Mouse (Mus musculus) heart, embryonic 10.5 days (tissue): ENCODE measurements around the gene Vps8. TPM values are rescaled to one million over a fixed set of nuclear protein-coding genes. Genes with fewer than 3 reads are reported as not detected.

Source experiments
- DNase-seq: peaks from one replicate; pipeline ENCODE4 v3.0.0-alpha.2; 2017; ENCODE audit warnings: low spot score
- H3K27ac ChIP-seq: fragments of 300-500 bp; sonication (generic); 2 replicates; pipeline ENCODE4 v1.5.1; 2016; ENCODE audit warnings: mild to moderate bottlenecking
- H3K27me3 ChIP-seq: fragments of 300-500 bp; sonication (generic); 2 replicates; pipeline ENCODE4 v1.6.1; 2016; ENCODE audit warnings: mild to moderate bottlenecking; ENCODE audit not compliant: poor library complexity, insufficient read depth, severe bottlenecking
- H3K36me3 ChIP-seq: fragments of 300-500 bp; sonication (generic); 2 replicates; pipeline ENCODE4 v1.6.1; 2016; ENCODE audit warnings: mild to moderate bottlenecking, moderate library complexity
- H3K4me1 ChIP-seq: fragments of 300-500 bp; sonication (generic); 2 replicates; pipeline ENCODE4 v1.6.1; 2016; ENCODE audit warnings: mild to moderate bottlenecking
- H3K4me3 ChIP-seq: fragments of 300-500 bp; sonication (generic); 2 replicates; pipeline ENCODE4 v1.5.1; 2016; ENCODE audit warnings: mild to moderate bottlenecking, moderate library complexity
- H3K9me3 ChIP-seq: fragments of 300-500 bp; sonication (generic); 2 replicates; pipeline ENCODE4 v1.6.1; 2016; ENCODE audit warnings: mild to moderate bottlenecking, moderate library complexity
- WGBS: fragments of 180-500 bp; shearing (Covaris S2); methylation state at CpG from one replicate; pipeline ENCODE4 v1.1.7; 2016; 5-methylcytosine and 5-hydroxymethylcytosine counted together
- polyA plus RNA-seq: library from polyadenylated mRNA; unstranded; fragments of >200 nt; fragmentation: Nextera tagmentation; extraction: Ambion mirVana; gene quantifications from 2 replicates; pipeline ENCODE4 v1.2.1, GENCODE M21; 2016

The Vps8 gene
- 20.6 and 31.5 TPM in 2 replicates for polyA plus RNA-seq

GRCm38 (mm10) chr16:21422645-21423545, at the start of gene Vps8:
Gene Vps8, plus strand, starts transcription at chr16:21423118.
- no peaks in the 10 kb centered on the region for H3K9me3 ChIP-seq
- DNase-seq = peak; percentile 97
- peaks cover 11% of the 10 kb centered on the region; the same call in 1 of the 2 replicates for H3K4me1 ChIP-seq
- H3K27ac ChIP-seq = peak within 1 kb of the TSS; percentile 97
- WGBS = under 1% methylated on average over 70 of the region's 71 CpGs
- no peaks in the 10 kb centered on the region for H3K36me3 ChIP-seq
- H3K4me3 ChIP-seq = peak within 1 kb of the TSS; percentile 94
- no peaks in the 10 kb centered on the region for H3K27me3 ChIP-seq

DNA sequence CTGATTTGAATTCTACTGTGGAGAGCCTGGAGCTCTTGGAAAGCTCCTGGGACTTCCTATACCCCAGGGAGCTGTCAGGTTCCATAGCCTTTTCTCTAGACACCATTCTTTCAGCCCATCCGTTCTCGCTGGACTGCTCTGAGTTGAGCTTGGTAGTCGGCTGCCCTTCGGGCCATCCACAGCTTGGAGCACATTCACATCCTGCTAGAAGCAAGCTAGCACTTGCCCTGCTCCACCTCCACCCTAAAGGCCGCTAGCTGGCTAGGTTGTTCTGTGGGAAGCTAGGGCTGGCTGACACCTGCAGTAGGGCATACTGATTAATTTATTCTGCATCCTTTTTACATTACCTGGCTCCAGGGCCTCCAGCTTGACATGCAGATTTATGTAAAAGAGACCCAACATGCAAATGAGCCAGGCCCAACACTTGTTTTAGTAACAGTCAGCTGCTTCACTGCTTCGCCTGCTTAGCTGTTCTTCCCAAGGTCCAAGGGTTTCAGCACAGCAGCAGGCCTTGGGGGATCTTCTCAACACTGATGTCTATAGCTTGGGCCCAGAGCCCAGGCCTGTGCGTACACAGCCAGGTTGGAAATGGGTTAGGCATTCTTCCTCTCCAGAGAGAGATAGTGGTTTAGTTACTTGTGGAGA, 49.5 kb upstream of the Vps8 start:
- DNase-seq = no peak
- H3K36me3 ChIP-seq = no peaks in the 10 kb centered on the region
- no peaks in the 10 kb centered on the region for H3K9me3 ChIP-seq
- H3K4me1 ChIP-seq = peaks cover 43% of the 10 kb centered on the region
- WGBS = 68% methylated on average over 7 of the region's 7 CpGs
- H3K27ac ChIP-seq = 0 out of 2 replicates have a peak overlapping the region, but pooled peaks have one; percentile 36
- no peak overlapping the region for H3K4me3 ChIP-seq
- H3K27me3 ChIP-seq = 0 out of 2 replicates have a peak, but pooled peaks cover 5% of the 10 kb centered on the region

GRCm38 (mm10) chr16:21374067-21374466, 48.9 kb upstream of the Vps8 start:
- Histone ChIP-seq H3K27me3 (0 out of 2 replicates have a peak, but pooled peaks cover 10% of the 10 kb centered on the region), H3K9me3 (no peaks in the 10 kb centered on the region), H3K4me1 (peaks cover 43% of the 10 kb centered on the region), H3K4me3 (no peak overlapping the region), H3K36me3 (no peaks in the 10 kb centered on the region), H3K27ac (no peak overlapping the region)
- WGBS = 80% methylated on average over 4 of the region's 6 CpGs
- no peak for DNase-seq

DNA sequence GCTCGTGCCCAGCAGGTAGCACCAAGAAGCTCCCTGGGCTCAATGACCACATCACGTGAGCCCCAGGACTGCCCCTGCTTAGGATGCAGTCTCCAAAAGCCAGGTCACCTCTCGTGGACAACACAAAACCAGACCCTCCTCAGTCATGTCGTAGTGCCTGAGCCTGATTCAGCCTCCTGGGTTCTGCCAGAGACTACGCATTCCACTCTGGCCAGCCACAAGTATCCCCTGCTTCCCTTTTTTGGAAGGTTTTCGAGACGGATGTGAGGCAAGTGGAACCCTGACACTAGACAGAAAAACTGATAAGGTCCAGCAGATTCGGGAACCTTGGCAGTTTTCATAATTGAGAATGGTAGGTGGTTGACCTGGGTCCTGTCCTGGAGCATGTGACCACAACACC, 47.8 kb upstream of the Vps8 start:
- 74% methylated on average over 8 of the region's 8 CpGs for WGBS

GRCm38 (mm10) chr16:21376316-21376715, 46.6 kb upstream of the Vps8 start:
- H3K27ac ChIP-seq = no peak overlapping the region
- 0 out of 2 replicates have a peak, but pooled peaks cover 20% of the 10 kb centered on the region for H3K27me3 ChIP-seq
- WGBS = 81% methylated on average over 8 of the region's 8 CpGs
- H3K36me3 ChIP-seq = no peaks in the 10 kb centered on the region
- H3K9me3 ChIP-seq = no peaks in the 10 kb centered on the region
- no peak overlapping the region for H3K4me3 ChIP-seq
- DNase-seq = no peak
- peaks cover 27% of the 10 kb centered on the region for H3K4me1 ChIP-seq

More for the DNA sequence above, 47.8 kb upstream of the Vps8 start:
- H3K4me1 ChIP-seq = peaks cover 33% of the 10 kb centered on the region
- no peak overlapping the region for H3K4me3 ChIP-seq
- no peak overlapping the region for H3K27ac ChIP-seq
- 0 out of 2 replicates have a peak, but pooled peaks cover 15% of the 10 kb centered on the region for H3K27me3 ChIP-seq
- H3K9me3 ChIP-seq = no peaks in the 10 kb centered on the region
- H3K36me3 ChIP-seq = no peaks in the 10 kb centered on the region
- DNase-seq = no peak

- H3K27ac ChIP-seq = peak overlapping the region; percentile 74; the same call in 1 of the 2 replicates
- no peaks in the 10 kb centered on the region for H3K36me3 ChIP-seq
- 64% methylated on average over 7 of the region's 7 CpGs for WGBS
- H3K4me3 ChIP-seq = no peak overlapping the region
- no peaks in the 10 kb centered on the region for H3K9me3 ChIP-seq
- H3K27me3 ChIP-seq = 0 out of 2 replicates have a peak, but pooled peaks cover 20% of the 10 kb centered on the region
- H3K4me1 ChIP-seq = peaks cover 29% of the 10 kb centered on the region
- no peak for DNase-seq
These were observed 45.8 kb upstream of the Vps8 start for GRCm38 (mm10) chr16:21376949-21377604.

DNA sequence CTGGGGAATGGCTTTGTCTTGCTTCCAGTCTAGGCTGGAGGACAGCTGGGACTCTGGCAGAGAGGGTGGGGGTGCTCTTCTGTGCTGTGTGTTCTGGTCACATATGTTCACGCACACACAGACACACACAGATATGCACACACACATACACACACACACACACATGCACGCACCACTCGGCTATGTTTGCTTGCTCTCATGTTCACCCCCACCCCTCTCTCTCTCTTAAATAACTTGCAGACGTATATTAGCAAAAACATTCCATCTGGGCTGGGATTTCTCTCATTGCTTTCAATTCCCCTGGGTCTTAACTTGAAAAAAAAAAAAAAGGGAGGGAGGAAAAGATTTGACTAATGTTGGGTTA, 45.3 kb upstream of the Vps8 start:
- Histone ChIP-seq H3K9me3 (no peaks in the 10 kb centered on the region), H3K4me1 (peaks cover 34% of the 10 kb centered on the region), H3K27ac (peak overlapping the region; percentile 74; the same call in 1 of the 2 replicates), H3K4me3 (no peak overlapping the region), H3K27me3 (0 out of 2 replicates have a peak, but pooled peaks cover 20% of the 10 kb centered on the region), H3K36me3 (no peaks in the 10 kb centered on the region)
- WGBS = 72% methylated on average over 4 of the region's 4 CpGs
- DNase-seq = no peak

DNA sequence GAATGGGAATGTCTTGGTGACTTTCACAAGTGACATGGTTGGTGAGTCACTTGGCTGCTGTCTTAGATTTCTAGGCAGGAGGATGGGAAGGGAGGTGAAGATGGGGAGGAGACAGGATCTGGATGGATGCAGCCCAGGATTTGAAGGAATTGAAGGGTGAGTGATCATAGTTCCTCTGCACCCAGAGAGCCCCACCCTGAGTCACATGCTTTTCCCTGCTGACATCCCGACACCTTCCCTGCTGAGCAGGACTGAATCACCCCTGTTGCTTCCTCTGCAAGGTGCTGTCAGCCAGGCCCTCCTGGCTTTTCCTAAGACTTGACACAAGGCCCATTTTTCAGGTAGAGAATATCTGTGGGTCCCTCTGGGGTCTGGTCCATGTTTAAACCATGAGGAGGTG, 41.4 kb upstream of the Vps8 start:
- Histone ChIP-seq H3K27me3 (peaks cover 24% of the 10 kb centered on the region; the same call in 1 of the 2 replicates), H3K4me3 (no peak overlapping the region), H3K9me3 (no peaks in the 10 kb centered on the region), H3K36me3 (no peaks in the 10 kb centered on the region), H3K27ac (no peak overlapping the region), H3K4me1 (peaks cover 45% of the 10 kb centered on the region)
- DNase-seq = no peak
- WGBS = 71% methylated on average over 1 of the region's 1 CpGs

DNA sequence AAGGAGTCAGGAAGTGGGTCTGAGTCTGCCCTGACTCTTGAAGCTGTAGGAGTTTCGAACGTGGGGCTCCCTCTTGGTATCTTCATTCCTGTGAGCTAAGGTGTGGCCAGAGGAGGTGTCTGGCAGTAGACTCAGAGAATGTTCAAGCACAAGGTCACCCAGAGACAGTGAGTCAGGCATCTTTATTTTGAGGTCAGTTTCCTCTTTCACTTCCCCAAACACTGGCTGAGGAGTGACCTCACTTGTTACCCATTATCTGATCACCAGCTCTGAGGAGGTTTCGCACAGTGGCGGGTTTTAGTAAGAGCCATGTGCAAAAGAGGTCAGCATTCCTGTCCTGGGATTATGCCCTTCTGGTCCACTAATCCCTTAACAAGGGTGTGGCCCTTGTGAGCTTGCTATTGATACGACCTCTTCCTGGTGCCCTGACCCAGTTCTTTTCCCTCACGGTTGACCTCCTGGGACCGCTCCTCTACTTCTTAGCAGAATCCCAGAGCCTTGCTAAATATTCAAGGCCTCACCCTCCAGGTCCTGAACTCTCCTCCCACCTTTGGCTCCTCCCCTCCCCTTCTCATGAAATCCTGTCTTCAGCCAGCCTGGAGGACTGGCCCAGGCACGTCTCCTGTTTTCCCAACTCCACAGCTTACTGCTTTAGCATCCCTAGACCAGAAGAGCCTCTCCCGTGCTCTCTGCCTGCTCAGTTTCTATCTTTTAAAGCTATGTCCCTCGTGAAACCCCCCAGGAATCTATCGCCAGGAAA, 40.6 kb upstream of the Vps8 start:
- Histone ChIP-seq H3K27ac (no peak overlapping the region), H3K4me3 (no peak overlapping the region), H3K9me3 (no peaks in the 10 kb centered on the region), H3K27me3 (peaks cover 24% of the 10 kb centered on the region; the same call in 1 of the 2 replicates), H3K36me3 (no peaks in the 10 kb centered on the region), H3K4me1 (peaks cover 44% of the 10 kb centered on the region)
- DNase-seq = no peak
- WGBS = 25% methylated on average over 11 of the region's 11 CpGs

GRCm38 (mm10) chr16:21385926-21386881, 36.7 kb upstream of the Vps8 start:
- H3K27me3 ChIP-seq = peaks cover 3% of the 10 kb centered on the region; the same call in 1 of the 2 replicates
- 0 out of 2 replicates have a peak overlapping the region, but pooled peaks have one; percentile 3 for H3K27ac ChIP-seq
- H3K4me1 ChIP-seq = peaks cover 48% of the 10 kb centered on the region
- whole genome bisulfite sequencing = 61% methylated on average over 14 of the region's 14 CpGs
- H3K4me3 ChIP-seq = no peak overlapping the region
- no peak for DNase-seq
- no peaks in the 10 kb centered on the region for H3K9me3 ChIP-seq
- H3K36me3 ChIP-seq = no peaks in the 10 kb centered on the region

DNA sequence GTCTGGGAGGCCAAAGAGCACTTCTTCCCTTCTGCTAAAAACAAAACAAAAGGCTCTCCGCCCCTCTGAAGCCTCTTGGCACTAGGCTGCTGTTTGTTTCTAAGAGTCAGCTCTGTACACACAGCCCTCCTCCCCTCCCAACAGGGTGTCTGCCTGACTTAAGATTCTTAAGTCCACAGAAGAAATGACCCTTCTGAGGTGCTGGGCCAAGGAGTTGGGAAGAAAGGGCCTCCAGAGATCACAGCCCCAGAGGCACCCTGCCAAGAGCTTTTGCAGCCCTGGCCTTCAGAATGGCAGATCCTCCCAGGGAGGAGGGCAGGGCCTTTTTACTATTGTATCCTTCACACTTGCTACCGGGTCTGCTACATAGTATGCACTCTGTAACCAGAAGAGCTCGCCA, 33.6 kb upstream of the Vps8 start:
- H3K27me3 ChIP-seq = peaks cover 3% of the 10 kb centered on the region; the same call in 1 of the 2 replicates
- no peak overlapping the region; the same call in 1 of the 2 replicates for H3K27ac ChIP-seq
- WGBS = 59% methylated on average over 3 of the region's 3 CpGs
- DNase-seq = no peak
- no peaks in the 10 kb centered on the region for H3K9me3 ChIP-seq
- H3K4me3 ChIP-seq = no peak overlapping the region
- no peaks in the 10 kb centered on the region for H3K36me3 ChIP-seq
- peaks cover 57% of the 10 kb centered on the region for H3K4me1 ChIP-seq
